Mouse (Mus musculus): Measurements from ENCODE around the gene Ptprn2.

DNA sequence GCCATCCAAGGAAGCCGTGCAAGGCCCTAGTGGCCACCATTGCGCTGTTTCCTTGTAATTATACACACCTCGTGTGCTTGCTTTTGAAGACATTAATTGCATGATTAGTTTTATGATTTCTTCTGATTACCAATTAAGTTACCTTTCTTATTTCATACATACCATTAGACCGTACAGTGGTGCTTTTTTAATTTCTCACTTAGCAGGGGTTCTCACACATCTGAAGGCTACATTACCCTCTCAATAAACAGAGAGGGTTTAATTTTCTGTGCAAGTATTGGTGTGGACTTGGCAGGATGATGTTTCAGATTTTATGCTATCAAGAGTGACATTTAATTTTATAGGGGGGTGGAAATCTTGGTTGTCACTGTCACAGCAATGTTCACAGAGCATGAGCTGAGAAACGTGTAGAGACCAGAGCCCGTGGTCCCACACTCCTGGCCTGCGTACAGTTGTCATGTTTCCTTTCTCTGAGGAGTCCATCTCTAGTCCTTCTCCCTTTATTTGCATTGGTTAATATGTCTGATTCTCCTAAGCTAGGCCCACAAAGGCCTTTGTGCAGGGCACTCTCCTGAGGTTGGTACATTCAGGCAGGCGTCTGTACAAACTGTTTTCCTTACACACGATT lies 567.8 kb downstream of the Ptprn2 start:
- TF ChIP-seq CTCF (IDR thresholded peaks at IDR 0.05; ENCODE audit: low read depth, low read length) = no peak
- TF ChIP-seq POLR2A (IDR thresholded peaks at IDR 0.05; ENCODE audit: borderline replicate concordance, low read depth, low read length) = no peak

All from bone marrow macrophage, adult 2 months (primary cell).